In the genomic region with DNA sequence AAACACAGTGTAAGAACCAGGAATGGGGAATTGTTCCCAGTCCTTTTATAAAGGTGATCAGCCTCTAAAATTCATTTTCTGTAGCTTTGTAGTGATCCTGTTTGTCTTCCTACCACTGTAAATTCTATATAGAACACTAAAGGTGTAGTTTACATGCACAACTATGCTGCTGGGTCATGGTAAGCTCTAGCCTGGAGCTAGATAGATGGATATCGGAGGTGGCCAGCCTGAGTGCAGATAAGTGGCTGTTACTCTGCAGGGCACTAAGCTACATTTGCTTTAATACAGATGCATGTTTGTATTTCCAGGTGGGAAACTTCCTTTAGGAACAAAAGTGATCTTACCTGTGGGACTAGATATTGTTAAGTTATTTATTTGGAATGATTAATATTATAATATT, we compare ENCODE assay signal across 27 mouse cellular contexts. TPM values are rescaled to one million over a fixed set of nuclear protein-coding genes. Genes with fewer than 3 reads are reported as not detected.
"Had no signal": no experiment of that assay in that cellular context is flagged by ENCODE, and none has a peak within 500 bp of the region (broad histone marks: within the 10 kb centered on the region; RNA-seq: fewer than 3 reads in every experiment).

No protein-coding gene starts in this region.

- H3K27ac ChIP-seq: heart, adult 2 months; heart, embryonic 13.5 days; heart, embryonic 15.5 days; hindbrain, embryonic 13.5 days; hindbrain, embryonic 15.5 days; hindbrain, postnatal 0 days; kidney, embryonic 15.5 days; kidney, postnatal 0 days; limb, embryonic 13.5 days; limb, embryonic 15.5 days had no signal

- H3K9ac ChIP-seq: heart, embryonic 13.5 days; heart, embryonic 15.5 days; hindbrain, embryonic 13.5 days; hindbrain, embryonic 15.5 days; kidney, embryonic 15.5 days; limb, embryonic 13.5 days; limb, embryonic 15.5 days had no signal

- H3K4me1 ChIP-seq: heart, embryonic 13.5 days; heart, embryonic 15.5 days; hindbrain, embryonic 13.5 days; hindbrain, embryonic 15.5 days; kidney, embryonic 15.5 days; limb, embryonic 13.5 days; limb, embryonic 15.5 days had no signal

- H3K4me3 ChIP-seq: heart, adult 2 months; heart, embryonic 13.5 days; heart, embryonic 15.5 days; hindbrain, embryonic 13.5 days; hindbrain, embryonic 15.5 days; kidney, embryonic 15.5 days; limb, embryonic 13.5 days; limb, embryonic 15.5 days had no signal

- DNase-seq: gastrocnemius, postnatal 14 days; gastrocnemius, postnatal 36 days; heart, adult 11 months; heart, adult 2 months; heart, postnatal 14 days; heart, postnatal 36 days; kidney, adult 11 months; kidney, adult 2 months; kidney, adult 9 months; kidney, postnatal 14 days; kidney, postnatal 36 days; layer of hippocampus, adult 9-11 months; layer of hippocampus, postnatal 36 days; left cerebral cortex, postnatal 4 days had no signal

- ATAC-seq: hindbrain, postnatal 0 days; intestine, embryonic 16.5 days had no signal

- H3K9me3 ChIP-seq: heart, embryonic 13.5 days; heart, embryonic 15.5 days; hindbrain, embryonic 13.5 days; hindbrain, embryonic 15.5 days; kidney, embryonic 15.5 days; limb, embryonic 13.5 days; limb, embryonic 15.5 days had no signal

- H3K27me3 ChIP-seq: heart, embryonic 13.5 days; heart, embryonic 15.5 days; hindbrain, embryonic 13.5 days; hindbrain, embryonic 15.5 days; kidney, embryonic 15.5 days; limb, embryonic 13.5 days; limb, embryonic 15.5 days had no signal

- H3K4me2 ChIP-seq: heart, embryonic 11.5 days; heart, embryonic 13.5 days; heart, embryonic 15.5 days; hindbrain, embryonic 13.5 days; hindbrain, embryonic 15.5 days; kidney, embryonic 15.5 days; limb, embryonic 13.5 days; limb, embryonic 15.5 days had no signal

RNA-seq across cellular contexts. Expression of a gene that starts 51.9 kb away (rescaled TPM):
- total RNA-seq: gastrocnemius, postnatal 14 days; gastrocnemius, postnatal 36 days; heart, postnatal 14 days; hematopoietic stem cell, adult 5-6 weeks had no signal
- polyA plus RNA-seq: heart, postnatal 0 days had no signal
